Mouse (Mus musculus) limb, embryonic 15.5 days (tissue): ENCODE measurements around the gene Lpcat2b. TPM values are rescaled to one million over a fixed set of nuclear protein-coding genes. Genes with fewer than 3 reads are reported as not detected.

Experiments used
- ATAC-seq: fragments of 200-750 bp; cut with Nextera tagmentation; 2 replicates; pipeline ENCODE4 v1.8.0; 2017; ENCODE audit warnings: low read depth, moderate TSS enrichment; ENCODE audit not compliant: insufficient number of reproducible peaks, low FRiP score, low TSS enrichment
- H3K27ac ChIP-seq: fragments of 300-500 bp; sonication (generic); 2 replicates; pipeline ENCODE4 v1.5.1; 2015; ENCODE audit warnings: moderate library complexity, mild to moderate bottlenecking, inconsistent platforms
- H3K27me3 ChIP-seq: fragments of 300-500 bp; sonication (generic); 2 replicates; pipeline ENCODE4 v1.6.1; 2015; ENCODE audit warnings: inconsistent platforms
- H3K36me3 ChIP-seq: fragments of 300-500 bp; sonication (generic); 2 replicates; pipeline ENCODE4 v1.6.1; 2015; ENCODE audit warnings: inconsistent platforms
- H3K4me1 ChIP-seq: fragments of 300-500 bp; sonication (generic); 2 replicates; pipeline ENCODE4 v1.6.1; 2015; ENCODE audit warnings: inconsistent platforms
- H3K4me2 ChIP-seq: fragments of 300-500 bp; sonication (generic); 2 replicates; pipeline ENCODE4 v1.6.1; 2015; ENCODE audit warnings: mild to moderate bottlenecking, inconsistent platforms
- H3K4me3 ChIP-seq: fragments of 300-500 bp; sonication (generic); 2 replicates; pipeline ENCODE4 v1.5.1; 2015; ENCODE audit warnings: mild to moderate bottlenecking, inconsistent platforms
- H3K9ac ChIP-seq: fragments of 300-500 bp; sonication (generic); 2 replicates; pipeline ENCODE4 v1.6.1; 2015; ENCODE audit warnings: inconsistent platforms
- H3K9me3 ChIP-seq: fragments of 300-500 bp; sonication (generic); 2 replicates; pipeline ENCODE4 v1.6.1; 2016; ENCODE audit warnings: inconsistent platforms
- WGBS: fragments of 180-500 bp; shearing (Covaris S2); methylation state at CpG from one replicate; pipeline ENCODE4 v1.1.7; 2015; 5-methylcytosine and 5-hydroxymethylcytosine counted together
- polyA plus RNA-seq: library from polyadenylated mRNA; unstranded; fragments of >200 nt; fragmentation: Nextera tagmentation; extraction: Ambion mirVana; gene quantifications from 2 replicates; pipeline ENCODE4 v1.2.1, GENCODE M21; 2015

The Lpcat2b gene
- polyA plus RNA-seq, 1 experiment from 2014 or later = not detected

GRCm38 (mm10) chr5:107449620-107450019 is 18.3 kb downstream of the Lpcat2b start:
- Histone ChIP-seq H3K36me3 (peaks cover 4% of the 10 kb centered on the region), H3K9me3 (no peaks in the 10 kb centered on the region), H3K4me3 (no peak overlapping the region), H3K4me2 (no peak overlapping the region), H3K4me1 (no peaks in the 10 kb centered on the region), H3K9ac (no peak overlapping the region), H3K27ac (no peak overlapping the region), H3K27me3 (no peaks in the 10 kb centered on the region)
- ATAC-seq = no peak
- 86% methylated on average over 5 of the region's 5 CpGs for WGBS

DNA sequence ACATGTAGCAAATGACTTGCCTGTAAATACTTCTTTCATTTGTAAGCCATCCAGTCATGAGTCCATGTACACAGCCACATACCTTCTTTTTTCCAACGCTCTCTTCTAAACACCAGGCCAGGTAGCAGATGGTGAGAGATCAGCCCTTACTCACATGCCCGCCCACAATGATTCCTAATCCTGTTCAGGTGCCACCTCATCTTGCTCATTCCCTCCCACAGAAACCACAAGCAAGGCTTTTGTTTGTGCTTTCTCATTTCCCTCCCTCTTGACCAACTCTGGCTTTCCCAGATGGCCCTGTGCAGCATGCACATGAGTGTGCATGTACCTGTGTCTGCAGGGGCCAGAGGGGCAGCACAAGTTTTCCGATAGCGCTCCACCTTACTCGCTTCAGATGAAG is 18.9 kb downstream of the Lpcat2b start:
- Histone ChIP-seq H3K27me3 (no peaks in the 10 kb centered on the region), H3K9ac (no peak overlapping the region), H3K9me3 (no peaks in the 10 kb centered on the region), H3K4me3 (no peak overlapping the region), H3K4me2 (no peak overlapping the region), H3K27ac (no peak overlapping the region), H3K4me1 (no peaks in the 10 kb centered on the region), H3K36me3 (peaks cover 4% of the 10 kb centered on the region)
- no peak for ATAC-seq
- WGBS = 89% methylated on average over 5 of the region's 5 CpGs

- WGBS = 88% methylated on average over 4 of the region's 4 CpGs
- no peak overlapping the region for H3K4me3 ChIP-seq
- H3K9me3 ChIP-seq = no peaks in the 10 kb centered on the region
- ATAC-seq = no peak
- H3K4me1 ChIP-seq = no peaks in the 10 kb centered on the region
- no peaks in the 10 kb centered on the region for H3K27me3 ChIP-seq
- H3K9ac ChIP-seq = no peak overlapping the region
- H3K4me2 ChIP-seq = no peak overlapping the region
- H3K36me3 ChIP-seq = no peaks in the 10 kb centered on the region
- H3K27ac ChIP-seq = no peak overlapping the region
These were observed 31.1 kb downstream of the Lpcat2b start for GRCm38 (mm10) chr5:107462147-107463076.

- Histone ChIP-seq H3K27me3 (no peaks in the 10 kb centered on the region), H3K4me3 (no peak overlapping the region), H3K4me1 (no peaks in the 10 kb centered on the region), H3K27ac (no peak overlapping the region), H3K9ac (no peak overlapping the region), H3K36me3 (peaks cover 4% of the 10 kb centered on the region), H3K9me3 (no peaks in the 10 kb centered on the region), H3K4me2 (no peak overlapping the region)
- no peak for ATAC-seq
- 56% methylated on average over 5 of the region's 5 CpGs for WGBS
These were observed 35.2 kb downstream of the Lpcat2b start for GRCm38 (mm10) chr5:107466501-107466900.

GRCm38 (mm10) chr5:107467098-107467497 is 35.7 kb downstream of the Lpcat2b start:
- H3K4me3 ChIP-seq = no peak overlapping the region
- no peak overlapping the region for H3K27ac ChIP-seq
- no peak overlapping the region for H3K4me2 ChIP-seq
- H3K4me1 ChIP-seq = no peaks in the 10 kb centered on the region
- no peak overlapping the region for H3K9ac ChIP-seq
- H3K36me3 ChIP-seq = peaks cover 4% of the 10 kb centered on the region
- no peak for ATAC-seq
- no peaks in the 10 kb centered on the region for H3K9me3 ChIP-seq
- whole genome bisulfite sequencing = 66% methylated on average over 4 of the region's 4 CpGs
- H3K27me3 ChIP-seq = no peaks in the 10 kb centered on the region

DNA sequence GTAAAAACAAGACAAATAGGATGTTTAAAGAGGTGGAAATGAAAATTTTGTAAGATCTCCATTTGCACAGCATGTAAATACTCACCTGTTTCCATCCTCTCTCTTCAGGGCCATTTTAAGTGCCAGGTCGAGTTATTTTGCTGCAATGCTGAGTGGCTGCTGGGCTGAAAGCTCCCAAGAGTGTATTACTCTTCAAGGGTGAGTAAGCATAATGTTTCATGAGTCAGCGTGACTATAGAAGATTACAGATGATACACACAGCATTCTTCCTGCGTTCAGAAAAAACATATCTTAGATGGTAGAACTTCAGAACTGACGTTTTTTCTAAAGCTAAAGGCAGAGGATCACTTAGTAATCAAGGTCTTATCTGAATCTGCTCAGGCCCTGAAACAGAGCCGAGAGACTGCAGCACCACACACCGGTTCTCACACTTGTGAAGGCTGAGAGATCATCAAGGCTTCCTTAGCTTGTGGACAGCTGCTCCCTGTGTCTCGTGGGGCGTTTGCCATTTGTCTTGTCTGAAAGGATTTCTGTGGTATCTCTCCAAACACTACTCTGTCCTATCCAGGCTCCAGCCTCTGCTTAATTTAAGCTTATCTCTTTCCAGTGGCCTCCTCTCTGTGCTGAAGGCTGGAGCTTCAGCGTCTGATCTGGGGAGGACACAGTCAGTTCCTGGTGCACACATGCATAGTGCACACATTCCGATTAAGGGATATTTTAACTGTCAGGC is 39.4 kb downstream of the Lpcat2b start:
- Histone ChIP-seq H3K27me3 (no peaks in the 10 kb centered on the region), H3K36me3 (peaks cover 14% of the 10 kb centered on the region), H3K4me1 (no peaks in the 10 kb centered on the region), H3K4me3 (no peak overlapping the region), H3K4me2 (no peak overlapping the region), H3K27ac (no peak overlapping the region), H3K9ac (no peak overlapping the region), H3K9me3 (no peaks in the 10 kb centered on the region)
- ATAC-seq = no peak
- 77% methylated on average over 10 of the region's 10 CpGs for whole genome bisulfite sequencing

DNA sequence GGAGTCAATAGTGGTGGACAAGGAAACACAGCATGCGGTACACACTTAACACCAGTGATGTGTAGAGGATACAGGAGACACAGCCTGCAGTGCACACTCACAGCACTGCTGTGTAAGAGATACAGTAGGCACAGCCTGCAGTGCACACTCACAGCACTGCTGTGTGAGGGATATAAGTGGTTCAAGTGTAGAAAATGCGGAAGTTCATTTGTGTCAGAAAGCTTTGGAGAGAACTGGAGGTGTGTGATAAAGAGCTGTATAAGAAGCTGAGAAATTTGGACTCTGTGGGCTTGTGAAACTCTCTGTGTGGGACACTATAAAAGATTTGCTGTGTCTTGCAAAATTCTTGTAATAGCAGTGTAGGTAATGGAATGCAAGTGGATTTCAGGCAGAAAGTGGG is 48.8 kb downstream of the Lpcat2b start:
- Histone ChIP-seq H3K4me1 (no peaks in the 10 kb centered on the region), H3K4me3 (no peak overlapping the region), H3K4me2 (no peak overlapping the region), H3K9ac (no peak overlapping the region), H3K9me3 (no peaks in the 10 kb centered on the region), H3K36me3 (peaks cover 5% of the 10 kb centered on the region), H3K27me3 (no peaks in the 10 kb centered on the region), H3K27ac (no peak overlapping the region)
- ATAC-seq = no peak
- WGBS = 82% methylated on average over 2 of the region's 2 CpGs

Other genes with a start within 250 kb of the Lpcat2b start
- 27.2 and 30.7 TPM in 2 replicates for gene Tgfbr3, start 141.9 kb upstream of the Lpcat2b start, polyA plus RNA-seq
- 3.9 and 4.3 TPM in 2 replicates for gene Brdt, start 100.4 kb upstream of the Lpcat2b start, polyA plus RNA-seq
- gene Ephx4, start 28.8 kb upstream of the Lpcat2b start, polyA plus RNA-seq = 2.1 TPM in 2 replicates
- 3.4 and 4.2 TPM in 2 replicates for gene Btbd8, start 6.4 kb downstream of the Lpcat2b start, polyA plus RNA-seq
- gene Gm42669, start 76.1 kb downstream of the Lpcat2b start, polyA plus RNA-seq = 0.20 and 0.38 TPM in 2 replicates
- 0.03 and 0.10 TPM in 2 replicates for gene 1700028K03Rik, start 103.2 kb downstream of the Lpcat2b start, polyA plus RNA-seq
- 18.4 and 18.7 TPM in 2 replicates for gene Rpap2, start 165.8 kb downstream of the Lpcat2b start, polyA plus RNA-seq
- gene Glmn, start 166.3 kb downstream of the Lpcat2b start, polyA plus RNA-seq = 27.4 and 29.7 TPM in 2 replicates